ENCODE assay signal across 8 mouse cellular contexts in genomic region chr19:7057126-7057721, GRCm38 (mm10). TPM values are rescaled to one million over a fixed set of nuclear protein-coding genes. Genes with fewer than 3 reads are reported as not detected.
DNase-seq lines count a peak whose midpoint lies in the region; ATAC-seq and TF ChIP-seq lines count a peak whose summit lies in the region.

No protein-coding gene starts in this region.

- peak overlapping the region; percentile 47 for H3K9ac ChIP-seq in intestine, postnatal 0 days (ENCODE audit: low read depth, low read length)

- WGBS in embryonic facial prominence, embryonic 10.5 days, result 5% methylated on average over 16 of the region's 16 CpGs
- WGBS in intestine, postnatal 0 days, result 3% methylated on average over 13 of the region's 16 CpGs

- peaks cover 40% of the 10 kb centered on the region for H3K4me1 ChIP-seq in erythroblast, embryonic 14.5 days (ENCODE audit: control insufficient read depth)
- peaks cover 29% of the 10 kb centered on the region for H3K4me1 ChIP-seq in embryonic facial prominence, embryonic 10.5 days
- peaks cover 7% of the 10 kb centered on the region; the same call in 1 of the 2 replicates for H3K4me1 ChIP-seq in intestine, postnatal 0 days (replicated peaks; ENCODE audit: control insufficient read depth, insufficient read depth, low read length)

- no peaks in the 10 kb centered on the region for H3K9me3 ChIP-seq in erythroblast, embryonic 14.5 days (ENCODE audit: control insufficient read depth, low read length)
- H3K9me3 ChIP-seq in embryonic facial prominence, embryonic 10.5 days, result no peaks in the 10 kb centered on the region
- no peaks in the 10 kb centered on the region for H3K9me3 ChIP-seq in intestine, postnatal 0 days (ENCODE audit: control insufficient read depth)

- no peaks in the 10 kb centered on the region for H3K36me3 ChIP-seq in erythroblast, embryonic 14.5 days (ENCODE audit: control insufficient read depth)
- H3K36me3 ChIP-seq in embryonic facial prominence, embryonic 10.5 days (replicated peaks), result no peaks in the 10 kb centered on the region
- no peaks in the 10 kb centered on the region for H3K36me3 ChIP-seq in intestine, postnatal 0 days (ENCODE audit: control insufficient read depth, insufficient read depth)

- no peak for ATAC-seq in erythroblast, adult 5-6 weeks (replicated peaks; ENCODE audit: low FRiP score, poor library complexity, severe bottlenecking)
- ATAC-seq in intestine, postnatal 0 days, result peak; percentile 57
- peak; percentile 0; the same call in 1 of the 2 replicates for ATAC-seq in megakaryocyte-erythroid progenitor cell, adult 5-6 weeks (replicated peaks; ENCODE audit: low FRiP score, low TSS enrichment, poor library complexity, severe bottlenecking)

- H3K4me2 ChIP-seq in intestine, postnatal 0 days (replicated peaks; ENCODE audit: low read depth), result peak overlapping the region; percentile 98

- TF ChIP-seq CTCF in intestine, postnatal 0 days (IDR thresholded peaks at IDR 0.05; ENCODE audit: low read depth), result no peak

- H3K27me3 ChIP-seq in erythroblast, embryonic 14.5 days (ENCODE audit: control insufficient read depth), result peaks cover 6% of the 10 kb centered on the region
- peaks cover 65% of the 10 kb centered on the region for H3K27me3 ChIP-seq in embryonic facial prominence, embryonic 10.5 days (replicated peaks; ENCODE audit: low read depth, poor library complexity, severe bottlenecking)
- no peaks in the 10 kb centered on the region for H3K27me3 ChIP-seq in intestine, postnatal 0 days (replicated peaks; ENCODE audit: control insufficient read depth, insufficient read depth, low read length)

- peak overlapping the region; percentile 68 for H3K27ac ChIP-seq in embryonic facial prominence, embryonic 10.5 days (replicated peaks)
- H3K27ac ChIP-seq in intestine, postnatal 0 days (ENCODE audit: low read depth, low read length), result peak overlapping the region; percentile 35; the same call in 1 of the 2 replicates

- peak overlapping the region; percentile 71 for H3K4me3 ChIP-seq in erythroblast, embryonic 14.5 days (replicated peaks)
- H3K4me3 ChIP-seq in embryonic facial prominence, embryonic 10.5 days, result peak overlapping the region; percentile 79
- peak overlapping the region; percentile 64 for H3K4me3 ChIP-seq in intestine, postnatal 0 days (ENCODE audit: low read depth, low read length)

- peak; percentile 53 for DNase-seq in right cerebral cortex, postnatal 14 days
- no peak for DNase-seq in right cerebral cortex, postnatal 36 days (ENCODE audit: low spot score in 2 of 2)
- no peak for DNase-seq in embryonic facial prominence, embryonic 10.5 days (ENCODE audit: low spot score)
- no peak for DNase-seq in ovary, postnatal 10 days (ENCODE audit: low spot score)

RNA-seq across cellular contexts. Expression of gene Macrod1, which starts 0.6 kb away (rescaled TPM):
- polyA plus RNA-seq in erythroblast, embryonic 14.5 days (2012), result 1.3 and 2.0 TPM in 2 replicates
- total RNA-seq in erythroblast, adult 5-6 weeks (2015; ENCODE audit: low replicate concordance), result 0.77 and 4.2 TPM in 2 replicates
- 0.94 TPM in 1 of 2 replicates, not detected in the other for total RNA-seq in erythroblast, adult 5-6 weeks (2017; ENCODE audit: low replicate concordance)
- 5.0 and 5.4 TPM in 2 replicates for polyA plus RNA-seq in embryonic facial prominence, embryonic 10.5 days (2016; fragmentation: Nextera tagmentation; extraction: Ambion mirVana)
- 14.4 and 15.1 TPM in 2 replicates for polyA plus RNA-seq in intestine, postnatal 0 days (2015; fragmentation: Nextera tagmentation; extraction: Ambion mirVana)
- total RNA-seq in megakaryocyte-erythroid progenitor cell, adult 5-6 weeks (2014; fragmentation: Nextera tagmentation), result 19.1 and 25.9 TPM in 2 replicates
- 6.1 and 10.3 TPM in 2 replicates for total RNA-seq in megakaryocyte-erythroid progenitor cell, adult 5-6 weeks (2017)

RNA-seq across cellular contexts. Expression of gene Stip1, which starts 17.5 kb away (rescaled TPM):
- polyA plus RNA-seq in erythroblast, embryonic 14.5 days (2012), result 9.2 and 15.0 TPM in 2 replicates
- total RNA-seq in erythroblast, adult 5-6 weeks (2015; ENCODE audit: low replicate concordance), result 39.1 and 40.2 TPM in 2 replicates
- 33.4 and 44.3 TPM in 2 replicates for total RNA-seq in erythroblast, adult 5-6 weeks (2017; ENCODE audit: low replicate concordance)
- polyA plus RNA-seq in embryonic facial prominence, embryonic 10.5 days (2016; fragmentation: Nextera tagmentation; extraction: Ambion mirVana), result 453 and 489 TPM in 2 replicates
- polyA plus RNA-seq in intestine, postnatal 0 days (2015; fragmentation: Nextera tagmentation; extraction: Ambion mirVana), result 46.2 and 47.8 TPM in 2 replicates
- 183 and 212 TPM in 2 replicates for total RNA-seq in megakaryocyte-erythroid progenitor cell, adult 5-6 weeks (2014; fragmentation: Nextera tagmentation)
- 309 and 310 TPM in 2 replicates for total RNA-seq in megakaryocyte-erythroid progenitor cell, adult 5-6 weeks (2017)

RNA-seq across cellular contexts. Expression of gene Fermt3, which starts 38.0 kb away (rescaled TPM):
- polyA plus RNA-seq in erythroblast, embryonic 14.5 days (2012), result 48.3 and 49.3 TPM in 2 replicates
- 20.8 and 28.6 TPM in 2 replicates for total RNA-seq in erythroblast, adult 5-6 weeks (2015; ENCODE audit: low replicate concordance)
- 49.0 and 56.3 TPM in 2 replicates for total RNA-seq in erythroblast, adult 5-6 weeks (2017; ENCODE audit: low replicate concordance)
- polyA plus RNA-seq in embryonic facial prominence, embryonic 10.5 days (2016; fragmentation: Nextera tagmentation; extraction: Ambion mirVana), result 7.1 and 8.0 TPM in 2 replicates
- polyA plus RNA-seq in intestine, postnatal 0 days (2015; fragmentation: Nextera tagmentation; extraction: Ambion mirVana), result 8.9 and 9.3 TPM in 2 replicates
- total RNA-seq in megakaryocyte-erythroid progenitor cell, adult 5-6 weeks (2014; fragmentation: Nextera tagmentation), result 151 and 153 TPM in 2 replicates
- total RNA-seq in megakaryocyte-erythroid progenitor cell, adult 5-6 weeks (2017), result 220 and 247 TPM in 2 replicates

RNA-seq across cellular contexts. Expression of gene Flrt1, which starts 48.3 kb away (rescaled TPM):
- polyA plus RNA-seq in erythroblast, embryonic 14.5 days (2012), result 0.01 TPM in 1 of 2 replicates, not detected in the other
- total RNA-seq in erythroblast, adult 5-6 weeks (2015; ENCODE audit: low replicate concordance), result not detected in 2 replicates
- total RNA-seq in erythroblast, adult 5-6 weeks (2017; ENCODE audit: low replicate concordance), result not detected in 2 replicates
- 2.5 and 2.9 TPM in 2 replicates for polyA plus RNA-seq in embryonic facial prominence, embryonic 10.5 days (2016; fragmentation: Nextera tagmentation; extraction: Ambion mirVana)
- 0.75 and 0.82 TPM in 2 replicates for polyA plus RNA-seq in intestine, postnatal 0 days (2015; fragmentation: Nextera tagmentation; extraction: Ambion mirVana)
- not detected in 2 replicates for total RNA-seq in megakaryocyte-erythroid progenitor cell, adult 5-6 weeks (2014; fragmentation: Nextera tagmentation)
- not detected in 2 replicates for total RNA-seq in megakaryocyte-erythroid progenitor cell, adult 5-6 weeks (2017)
